Mouse (Mus musculus) CH12.LX (cell line): Measurements from ENCODE around the gene Iqcd.

Experiments
- CTCF ChIP-seq, 2 experiments: IDR thresholded peaks in 1 of 2; conservative IDR thresholded peaks in 1 of 2; 2 replicates each; pipeline ENCODE4 v1.5.1; 2011 to 2012; ENCODE audit warnings: low read depth in 2 of 2, low read length in 2 of 2, improper control_type of control experiment in 1 of 2, inconsistent platforms in 1 of 2, mild to moderate bottlenecking in 1 of 2, moderate library complexity in 1 of 2
- MAFK ChIP-seq: IDR thresholded peaks from 2 replicates; pipeline ENCODE4 v1.6.1; 2011; ENCODE audit warnings: low read length, improper control_type of control experiment; ENCODE audit not compliant: insufficient replicate concordance
- MAZ ChIP-seq: IDR thresholded peaks from 2 replicates; pipeline ENCODE4 v1.6.1; 2012; ENCODE audit warnings: low read depth, mild to moderate bottlenecking, inconsistent platforms, low read length, improper control_type of control experiment, moderate library complexity

DNA sequence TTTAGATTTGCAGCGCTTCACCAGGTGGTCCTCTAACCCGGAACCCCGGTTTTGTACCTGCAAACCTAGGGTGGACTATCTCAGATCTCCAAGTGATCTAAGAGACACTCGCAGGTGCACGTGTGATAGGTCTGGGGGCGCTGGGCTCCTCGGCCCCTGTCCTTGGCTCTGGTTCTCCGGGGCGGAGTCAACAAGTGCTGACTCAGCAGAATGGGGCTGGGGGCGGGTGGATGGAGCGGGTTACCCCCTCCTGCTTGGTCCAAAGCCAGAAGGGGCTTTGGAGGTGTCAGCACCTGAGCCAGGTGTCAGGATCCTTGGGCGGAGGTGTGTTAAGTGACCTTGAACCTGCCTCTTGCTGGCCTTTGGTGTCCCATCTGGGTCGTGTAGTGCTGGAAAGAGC lies 61.1 kb downstream of the Iqcd start:
- no peak for TF ChIP-seq MAZ
- no peak for TF ChIP-seq CTCF (conservative IDR thresholded peaks at IDR 0.05 in 1 of 2, IDR thresholded peaks at IDR 0.05 in 1 of 2; ENCODE audit: low read depth in 2 of 2, low read length in 2 of 2)
- peak; percentile 100 for TF ChIP-seq MAFK
